Mouse (Mus musculus) E14TG2a.4 (cell line): ENCODE results near the gene Aspa.
"Not testable (repeated sequence)": the region's sequence is repeated elsewhere in the genome, so short reads cannot be mapped to it uniquely, and the experiment has no call there.

Source experiments
- CTCF ChIP-seq: conservative IDR thresholded peaks from 2 replicates; pipeline ENCODE4 v1.5.1; 2014; ENCODE audit warnings: low read length
- NANOG ChIP-seq: IDR thresholded peaks from 2 replicates; pipeline ENCODE4 v1.6.1; 2014; ENCODE audit warnings: borderline replicate concordance, low read length, mixed read lengths
- POU5F1 ChIP-seq: IDR thresholded peaks from 2 replicates; pipeline ENCODE4 v1.6.1; 2014; ENCODE audit warnings: low read length, borderline replicate concordance

GRCm38 (mm10) chr11:73321064-73321463, 8.3 kb downstream of the Aspa start:
- not testable (repeated sequence) for TF ChIP-seq CTCF, POU5F1, NANOG
